Mouse (Mus musculus) ES-Bruce4 (cell line): ENCODE results near the gene Cd9.

Source experiments
- CTCF ChIP-seq: IDR thresholded peaks from one replicate; pipeline ENCODE4 v1.8.1; 2011; ENCODE audit warnings: low read depth, low read length
- POLR2A ChIP-seq: IDR thresholded peaks from one replicate; pipeline ENCODE4 v1.8.1; 2011; ENCODE audit warnings: low read length; ENCODE audit not compliant: insufficient read depth

DNA sequence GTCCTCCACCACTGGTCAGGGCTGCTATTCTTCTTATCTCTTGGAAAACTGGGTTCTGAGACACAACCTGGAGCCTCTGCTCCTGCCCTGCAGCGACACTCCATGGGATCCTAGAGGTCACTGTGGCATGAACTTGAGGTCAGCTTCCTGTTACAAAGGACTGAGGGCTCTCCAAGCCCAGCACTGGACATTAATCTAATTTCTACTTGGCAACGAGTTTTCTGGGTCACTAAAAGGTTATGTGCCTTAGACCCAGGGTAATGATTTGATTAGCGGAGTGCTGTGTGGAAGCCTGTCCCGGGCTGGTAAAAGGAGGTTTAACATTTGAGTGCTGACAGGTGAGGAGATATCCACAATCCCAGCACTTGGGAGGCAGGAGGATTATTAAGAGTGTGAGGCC is 9.0 kb downstream of the Cd9 start:
- no peak for TF ChIP-seq CTCF
- TF ChIP-seq POLR2A: no peak
